Mouse (Mus musculus) ES-Bruce4 (cell line): ENCODE data around the gene Farp2.

Source experiments
- CTCF ChIP-seq: IDR thresholded peaks from one replicate; pipeline ENCODE4 v1.8.1; 2011; ENCODE audit warnings: low read depth, low read length
- EP300 ChIP-seq: IDR thresholded peaks from 2 replicates; pipeline ENCODE4 v1.6.1; 2011; ENCODE audit warnings: low read depth, low read length; ENCODE audit not compliant: insufficient read depth
- POLR2A ChIP-seq: IDR thresholded peaks from one replicate; pipeline ENCODE4 v1.8.1; 2011; ENCODE audit warnings: low read length; ENCODE audit not compliant: insufficient read depth

DNA sequence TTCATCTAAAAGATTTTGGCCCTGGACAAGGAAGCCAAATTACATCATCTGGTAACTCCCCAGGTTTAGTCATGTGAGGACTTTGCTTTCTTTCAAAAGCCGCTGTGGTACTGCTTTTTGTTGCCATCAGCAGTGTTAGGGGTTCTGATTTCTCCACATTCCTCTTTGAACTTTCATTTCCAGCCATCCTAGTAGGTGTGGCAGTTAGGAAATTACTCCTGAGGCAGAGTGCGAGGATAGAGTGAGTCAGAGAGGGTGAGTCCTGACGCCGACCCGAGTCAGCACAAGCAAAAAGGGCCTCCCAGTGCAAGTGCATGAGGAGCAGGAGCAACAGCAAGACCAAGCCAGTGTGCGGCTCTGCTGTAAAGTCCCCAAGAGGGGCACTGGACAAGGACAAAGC, 17.9 kb downstream of the Farp2 start:
- TF ChIP-seq EP300, result no peak
- no peak for TF ChIP-seq CTCF
- no peak for TF ChIP-seq POLR2A
